Mouse (Mus musculus): ENCODE measurements around the gene Tram2.

DNA sequence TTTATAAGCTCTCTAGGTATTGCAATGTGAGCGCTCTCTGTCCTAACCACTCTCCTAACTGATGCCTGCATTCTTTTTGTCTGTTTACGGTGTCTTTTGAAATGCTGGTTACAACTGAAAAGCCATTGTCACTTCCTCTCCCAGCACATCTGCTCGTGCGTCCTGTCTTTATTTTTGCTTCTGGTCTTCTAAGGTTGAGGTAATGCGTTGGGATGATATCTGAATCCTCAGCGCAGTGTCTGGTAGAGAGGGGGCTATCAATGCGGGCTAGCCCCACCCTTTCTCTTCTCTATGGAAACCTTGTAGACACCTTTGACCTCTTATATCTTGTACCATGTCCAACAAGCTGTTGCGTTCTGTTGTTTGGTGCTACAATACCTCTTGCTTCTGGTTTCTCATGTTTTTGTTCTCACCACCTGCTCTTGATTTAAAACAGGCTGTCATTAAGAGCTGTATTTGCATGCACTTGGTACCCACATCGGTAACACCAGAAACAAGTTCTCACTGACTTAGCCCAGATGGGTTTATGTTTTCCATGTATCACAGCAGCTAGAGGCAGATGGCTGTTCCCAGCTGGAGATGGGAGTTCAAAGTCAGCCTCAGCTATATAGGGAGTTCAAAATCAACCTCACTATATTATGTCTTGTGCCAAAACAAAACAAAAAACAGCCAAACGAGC is 92.5 kb downstream of the Tram2 start:
- TF ChIP-seq NELFE (IDR thresholded peaks at IDR 0.05; ENCODE audit: low read depth, low read length) = no peak
- no peak for TF ChIP-seq POLR2A (IDR thresholded peaks at IDR 0.05; ENCODE audit: control insufficient read depth in 1 of 2, insufficient read depth in 1 of 2, low read depth in 1 of 2, low read length in 2 of 2, poor library complexity in 1 of 2)
- no peak for TF ChIP-seq RAD21 (IDR thresholded peaks at IDR 0.05; ENCODE audit: low read depth, low read length)
- no peak for TF ChIP-seq CTCF (IDR thresholded peaks at IDR 0.05 in 2 of 3, conservative IDR thresholded peaks at IDR 0.05 in 1 of 3; ENCODE audit: control insufficient read depth in 1 of 3, insufficient read depth in 1 of 3, low read depth in 2 of 3, low read length in 3 of 3, poor library complexity in 1 of 3, severe bottlenecking in 1 of 3)
- no peak for TF ChIP-seq EP300 (IDR thresholded peaks at IDR 0.05; ENCODE audit: low read depth in 1 of 2, low read length in 2 of 2)
- no peak for TF ChIP-seq ETS1 (IDR thresholded peaks at IDR 0.05; ENCODE audit: low read depth, low read length)
- TF ChIP-seq ZKSCAN1 (IDR thresholded peaks at IDR 0.05; ENCODE audit: low read depth, low read length) = no peak
- no peak for TF ChIP-seq MAFK (IDR thresholded peaks at IDR 0.05; ENCODE audit: borderline replicate concordance, low read depth, low read length)
- no peak for TF ChIP-seq TAL1 (IDR thresholded peaks at IDR 0.05; ENCODE audit: low read length)
- TF ChIP-seq HCFC1 (IDR thresholded peaks at IDR 0.05; ENCODE audit: low read depth, low read length) = no peak
- no peak for TF ChIP-seq MXI1 (IDR thresholded peaks at IDR 0.05; ENCODE audit: low read depth, low read length)
- no peak for TF ChIP-seq E2F4 (IDR thresholded peaks at IDR 0.05; ENCODE audit: borderline replicate concordance, low read depth, low read length)

Data from MEL (cell line).